ENCODE assay signal across 28 mouse cellular contexts in genomic region chr6:14063735-14064134, GRCm38 (mm10).
DNase-seq lines count a peak whose midpoint lies in the region; ATAC-seq and TF ChIP-seq lines count a peak whose summit lies in the region.
"Had no signal": no experiment of that assay in that cellular context is flagged by ENCODE, and none has a peak within 500 bp of the region (broad histone marks: within the 10 kb centered on the region; RNA-seq: fewer than 3 reads in every experiment).

No protein-coding gene starts in this region.

- no peaks in the 10 kb centered on the region for H3K9me3 ChIP-seq in lung, postnatal 0 days (ENCODE audit: low read length)
- H3K9me3 ChIP-seq in forebrain, postnatal 0 days (ENCODE audit: low read length): no peaks in the 10 kb centered on the region
- no peaks in the 10 kb centered on the region for H3K9me3 ChIP-seq in heart, embryonic 10.5 days
- H3K9me3 ChIP-seq: heart, embryonic 13.5 days; limb, embryonic 13.5 days; megakaryocyte, embryonic 14.5 days; midbrain, embryonic 12.5 days; neural tube, embryonic 12.5 days had no signal

- no peak for TF ChIP-seq EP300 in lung, postnatal 0 days (IDR thresholded peaks at IDR 0.05)

- H3K9ac ChIP-seq in lung, postnatal 0 days (replicated peaks; ENCODE audit: low read depth): no peak overlapping the region
- no peak overlapping the region for H3K9ac ChIP-seq in forebrain, postnatal 0 days
- H3K9ac ChIP-seq: heart, embryonic 13.5 days; hindbrain, embryonic 14.5 days; limb, embryonic 13.5 days; midbrain, embryonic 12.5 days; neural tube, embryonic 12.5 days had no signal

- H3K27ac ChIP-seq in lung, postnatal 0 days (ENCODE audit: low read length): no peak overlapping the region
- no peak overlapping the region for H3K27ac ChIP-seq in forebrain, postnatal 0 days (ENCODE audit: low read depth, low read length)
- no peak overlapping the region for H3K27ac ChIP-seq in heart, embryonic 10.5 days
- H3K27ac ChIP-seq: heart, embryonic 13.5 days; hindbrain, embryonic 14.5 days; layer of hippocampus, adult 2 months; limb, embryonic 13.5 days; midbrain, embryonic 12.5 days; neural tube, embryonic 12.5 days had no signal

- peak; percentile 30 to 45 for DNase-seq in frontal cortex, adult 2 months (ENCODE audit: extremely low spot score in 1 of 2, low spot score in 1 of 2)
- DNase-seq in frontal cortex, postnatal 10 days (ENCODE audit: low spot score in 2 of 2): no peak
- peak; percentile 15 for DNase-seq in lung, postnatal 0 days (ENCODE audit: low spot score)
- no peak for DNase-seq in lung, adult 18-20 months
- peak; percentile 68 for DNase-seq in brain, adult 2 months (ENCODE audit: low read depth, low spot score)
- peak; percentile 41 for DNase-seq in forebrain, postnatal 0 days
- DNase-seq in heart, embryonic 10.5 days (ENCODE audit: low spot score): no peak
- no peak for DNase-seq in yolk sac, embryonic 10.5 days (ENCODE audit: low spot score)
- DNase-seq: adrenal gland, postnatal 10 days; B cell, adult 2 months; cerebellum, adult 8-10 months; cerebellum, postnatal 25 days; gastrocnemius, postnatal 25 days; heart, adult 18-20 months; heart, postnatal 10 days; kidney, adult 11 months; kidney, postnatal 36 days; lung, postnatal 4 days; thymus, postnatal 4 days had no signal

- no peaks in the 10 kb centered on the region for H3K36me3 ChIP-seq in lung, postnatal 0 days (ENCODE audit: insufficient read depth, low read length)
- H3K36me3 ChIP-seq in forebrain, postnatal 0 days (ENCODE audit: insufficient read depth): no peaks in the 10 kb centered on the region
- no peaks in the 10 kb centered on the region for H3K36me3 ChIP-seq in heart, embryonic 10.5 days
- H3K36me3 ChIP-seq: heart, embryonic 13.5 days; limb, embryonic 13.5 days; midbrain, embryonic 12.5 days; neural tube, embryonic 12.5 days had no signal

- TF ChIP-seq CTCF in lung, postnatal 0 days (IDR thresholded peaks at IDR 0.05): no peak
- TF ChIP-seq CTCF in forebrain, postnatal 0 days (IDR thresholded peaks at IDR 0.05; ENCODE audit: low read depth): no peak

- no peak for ATAC-seq in lung, postnatal 0 days
- peak; percentile 88 for ATAC-seq in forebrain, postnatal 0 days

- no peaks in the 10 kb centered on the region for H3K27me3 ChIP-seq in lung, postnatal 0 days (replicated peaks; ENCODE audit: insufficient read depth, low read length)
- H3K27me3 ChIP-seq in forebrain, postnatal 0 days (ENCODE audit: insufficient read depth, low read length): no peaks in the 10 kb centered on the region
- no peaks in the 10 kb centered on the region for H3K27me3 ChIP-seq in heart, embryonic 10.5 days (ENCODE audit: insufficient read depth, poor library complexity, severe bottlenecking)
- H3K27me3 ChIP-seq: heart, embryonic 13.5 days; limb, embryonic 13.5 days; megakaryocyte, embryonic 14.5 days; midbrain, embryonic 12.5 days; neural tube, embryonic 12.5 days had no signal

- 35% methylated on average over 2 of the region's 2 CpGs for WGBS in lung, postnatal 0 days
- 59% methylated on average over 2 of the region's 2 CpGs for WGBS in forebrain, postnatal 0 days
- WGBS in heart, embryonic 10.5 days: 69% methylated on average over 2 of the region's 2 CpGs

- H3K4me2 ChIP-seq in lung, postnatal 0 days (replicated peaks; ENCODE audit: low read depth, low read length): no peak overlapping the region
- no peak overlapping the region for H3K4me2 ChIP-seq in forebrain, postnatal 0 days (ENCODE audit: low read depth)
- H3K4me2 ChIP-seq: heart, embryonic 13.5 days; hindbrain, embryonic 14.5 days; limb, embryonic 13.5 days; liver, embryonic 11.5 days; midbrain, embryonic 12.5 days; neural tube, embryonic 12.5 days had no signal

- H3K4me1 ChIP-seq in lung, postnatal 0 days (ENCODE audit: insufficient read depth, low read depth, low read length): no peaks in the 10 kb centered on the region
- no peaks in the 10 kb centered on the region for H3K4me1 ChIP-seq in forebrain, postnatal 0 days (ENCODE audit: insufficient read depth)
- H3K4me1 ChIP-seq in heart, embryonic 10.5 days: no peaks in the 10 kb centered on the region
- H3K4me1 ChIP-seq: heart, embryonic 13.5 days; limb, embryonic 13.5 days; megakaryocyte, embryonic 14.5 days; midbrain, embryonic 12.5 days; neural tube, embryonic 12.5 days had no signal

- no peak overlapping the region for H3K4me3 ChIP-seq in lung, postnatal 0 days (ENCODE audit: low read depth, low read length)
- no peak overlapping the region for H3K4me3 ChIP-seq in forebrain, postnatal 0 days (ENCODE audit: low read depth, low read length)
- H3K4me3 ChIP-seq in heart, embryonic 10.5 days: no peak overlapping the region
- H3K4me3 ChIP-seq: heart, embryonic 13.5 days; layer of hippocampus, adult 2 months; limb, embryonic 13.5 days; megakaryocyte, embryonic 14.5 days; midbrain, embryonic 12.5 days; myocyte; neural tube, embryonic 12.5 days had no signal

Comparison
In these comparisons a context has a peak if more than half of its experiments do, and no peak if none do; other contexts are left out.
1. DNase-seq: peak in frontal cortex, adult 2 months (2 of 2), lung, postnatal 0 days (single experiment), brain, adult 2 months (single experiment) and forebrain, postnatal 0 days (single experiment); none in frontal cortex, postnatal 10 days (0 of 2), lung, adult 18-20 months (0 of 2), heart, embryonic 10.5 days (single experiment) and yolk sac, embryonic 10.5 days (single experiment).